Mouse (Mus musculus) embryonic facial prominence, embryonic 12.5 days (tissue): ENCODE results near the gene Esp22. TPM values are rescaled to one million over a fixed set of nuclear protein-coding genes. Genes with fewer than 3 reads are reported as not detected.
"Not testable (repeated sequence)": the region's sequence is repeated elsewhere in the genome, so short reads cannot be mapped to it uniquely, and the experiment has no call there.

Experiments
- ATAC-seq: fragments of 200-750 bp; cut with Nextera tagmentation; 2 replicates; pipeline ENCODE4 v1.8.0; 2017; ENCODE audit not compliant: insufficient number of reproducible peaks, insufficient read depth, low FRiP score, low TSS enrichment
- H3K27ac ChIP-seq: fragments of 300-500 bp; sonication (generic); 2 replicates; pipeline ENCODE4 v1.5.1; 2016; ENCODE audit warnings: mild to moderate bottlenecking
- H3K27me3 ChIP-seq: fragments of 300-500 bp; sonication (generic); 2 replicates; pipeline ENCODE4 v1.6.1; 2016; ENCODE audit warnings: mild to moderate bottlenecking, moderate library complexity
- H3K36me3 ChIP-seq: fragments of 300-500 bp; sonication (generic); 2 replicates; pipeline ENCODE4 v1.6.1; 2016; ENCODE audit warnings: mild to moderate bottlenecking
- H3K4me1 ChIP-seq: fragments of 300-500 bp; sonication (generic); 2 replicates; pipeline ENCODE4 v1.6.1; 2016
- H3K4me2 ChIP-seq: fragments of 300-500 bp; sonication (generic); replicated peaks from 2 replicates; pipeline ENCODE4 v1.6.1; 2016; ENCODE audit warnings: mild to moderate bottlenecking, moderate library complexity
- H3K4me3 ChIP-seq: fragments of 300-500 bp; sonication (generic); 2 replicates; pipeline ENCODE4 v1.5.1; 2016; ENCODE audit warnings: mild to moderate bottlenecking
- H3K9ac ChIP-seq: fragments of 300-500 bp; sonication (generic); 2 replicates; pipeline ENCODE4 v1.6.1; 2016; ENCODE audit warnings: mild to moderate bottlenecking, moderate library complexity
- H3K9me3 ChIP-seq: fragments of 300-500 bp; sonication (generic); 2 replicates; pipeline ENCODE4 v1.6.1; 2016; ENCODE audit warnings: mild to moderate bottlenecking, moderate library complexity
- WGBS: fragments of 180-500 bp; shearing (Covaris S2); methylation state at CpG from one replicate; pipeline ENCODE4 v1.1.7; 2016; 5-methylcytosine and 5-hydroxymethylcytosine counted together
- polyA plus RNA-seq: library from polyadenylated mRNA; unstranded; fragments of >200 nt; fragmentation: Nextera tagmentation; extraction: Ambion mirVana; gene quantifications from 2 replicates; pipeline ENCODE4 v1.2.1, GENCODE M21; 2016

Esp22 gene
- not detected in 2 replicates for polyA plus RNA-seq

- Histone ChIP-seq H3K4me3 (no peak within 1 kb of the TSS), H3K27ac (no peak within 1 kb of the TSS), H3K4me1 (no peaks in the 10 kb centered on the region), H3K36me3 (no peaks in the 10 kb centered on the region), H3K27me3 (no peaks in the 10 kb centered on the region), H3K4me2 (no peak within 1 kb of the TSS), H3K9me3 (0 out of 2 replicates have a peak, but pooled peaks cover 5% of the 10 kb centered on the region), H3K9ac (no peak within 1 kb of the TSS)
- no peak for ATAC-seq
- 84% methylated on average over 1 of the region's 1 CpGs for WGBS
Observed at GRCm38 (mm10) chr17:39095034-39095433, at the start of gene Esp22. TSS of gene Esp22 (plus strand) at chr17:39095334.

GRCm38 (mm10) chr17:39063641-39064040 lies 31.5 kb upstream of the Esp22 start:
- no peak overlapping the region for H3K4me2 ChIP-seq
- no peak for ATAC-seq
- H3K4me3 ChIP-seq = no peak overlapping the region
- no peaks in the 10 kb centered on the region for H3K36me3 ChIP-seq
- H3K9me3 ChIP-seq = peaks cover 8% of the 10 kb centered on the region; the same call in 1 of the 2 replicates
- no peak overlapping the region for H3K9ac ChIP-seq
- no peaks in the 10 kb centered on the region for H3K27me3 ChIP-seq
- H3K4me1 ChIP-seq = no peaks in the 10 kb centered on the region
- no peak overlapping the region for H3K27ac ChIP-seq

- no peak within 1 kb of the TSS for H3K9ac ChIP-seq
- no peaks in the 10 kb centered on the region for H3K36me3 ChIP-seq
- no peaks in the 10 kb centered on the region for H3K27me3 ChIP-seq
- WGBS = 45% methylated on average over 1 of the region's 1 CpGs
- no peaks in the 10 kb centered on the region for H3K9me3 ChIP-seq
- no peaks in the 10 kb centered on the region for H3K4me1 ChIP-seq
- ATAC-seq = no peak
- H3K4me3 ChIP-seq = no peak within 1 kb of the TSS
- no peak within 1 kb of the TSS for H3K4me2 ChIP-seq
- no peak within 1 kb of the TSS for H3K27ac ChIP-seq
Observed at GRCm38 (mm10) chr17:39076937-39077336, 18.2 kb upstream of the Esp22 start, which contains the start of gene Esp23. TSS of gene Esp23 (minus strand) at chr17:39077037.

GRCm38 (mm10) chr17:39107126-39107525 lies 12.0 kb downstream of the Esp22 start:
- not testable (repeated sequence) for ATAC-seq
- 69% methylated on average over 11 of the region's 11 CpGs for WGBS

GRCm38 (mm10) chr17:39129156-39129555 lies 34.0 kb downstream of the Esp22 start:
- not testable (repeated sequence) for ATAC-seq, H3K27me3 ChIP-seq, H3K36me3 ChIP-seq, H3K4me3 ChIP-seq, H3K9ac ChIP-seq, H3K4me1 ChIP-seq, H3K4me2 ChIP-seq, H3K27ac ChIP-seq, H3K9me3 ChIP-seq
- WGBS = 68% methylated on average over 12 of the region's 12 CpGs

More at GRCm38 (mm10) chr17:39107126-39107525, 12.0 kb downstream of the Esp22 start:
- not testable (repeated sequence) for H3K4me3 ChIP-seq, H3K27me3 ChIP-seq, H3K27ac ChIP-seq, H3K4me2 ChIP-seq, H3K9me3 ChIP-seq, H3K4me1 ChIP-seq, H3K36me3 ChIP-seq, H3K9ac ChIP-seq

Other genes starting within 250 kb of the Esp22 start
- gene Esp24, start 58.6 kb upstream of the Esp22 start, polyA plus RNA-seq = not detected in 2 replicates
- not detected in 2 replicates for gene Gm21903, start 52.0 kb upstream of the Esp22 start, polyA plus RNA-seq
- gene Esp23, start 18.3 kb upstream of the Esp22 start, polyA plus RNA-seq = not detected in 2 replicates